Mouse (Mus musculus): ENCODE measurements around the gene Itgax.
"Not testable (repeated sequence)": the region's sequence is repeated elsewhere in the genome, so short reads cannot be mapped to it uniquely, and the experiment has no call there.

Gene Itgax

GRCm38 (mm10) chr7:128158688-128159354, 29.5 kb downstream of the Itgax start:
- DNase-seq (ENCODE audit: low spot score): not testable (repeated sequence)

GRCm38 (mm10) chr7:128164001-128164400, 34.7 kb downstream of the Itgax start:
- DNase-seq (ENCODE audit: low spot score): no peak

GRCm38 (mm10) chr7:128166391-128166790, 37.0 kb downstream of the Itgax start:
- no peak for DNase-seq (ENCODE audit: low spot score)

- DNase-seq (ENCODE audit: low spot score): no peak
Measured at GRCm38 (mm10) chr7:128169996-128170395, 40.6 kb downstream of the Itgax start.

GRCm38 (mm10) chr7:128178385-128178784, 49.0 kb downstream of the Itgax start:
- DNase-seq (ENCODE audit: low spot score): no peak

- no peak for DNase-seq (ENCODE audit: low spot score)
Measured at GRCm38 (mm10) chr7:128180126-128180525, 50.8 kb downstream of the Itgax start.

GRCm38 (mm10) chr7:128180546-128180945, 51.2 kb downstream of the Itgax start:
- no peak for DNase-seq (ENCODE audit: low spot score)

- no peak for DNase-seq (ENCODE audit: low spot score)
Measured at GRCm38 (mm10) chr7:128181691-128182090, 52.3 kb downstream of the Itgax start.

All from ovary, adult 18-20 months (tissue).